Mouse (Mus musculus): ENCODE data around the gene Insig1. TPM values are rescaled to one million over a fixed set of nuclear protein-coding genes. Genes with fewer than 3 reads are reported as not detected.

The Insig1 gene
- polyA plus RNA-seq, 1 experiment from 2014 or later = 44.3 TPM

GRCm38 (mm10) chr5:28095671-28096070 is 24.5 kb downstream of the Insig1 start:
- no peak for TF ChIP-seq CTCF (IDR thresholded peaks at IDR 0.05; ENCODE audit: low read depth)
- DNase-seq (ENCODE audit: low spot score) (no peak), ATAC-seq (replicated peaks; ENCODE audit: low FRiP score, low read depth) (no peak)
- Histone ChIP-seq H3K36me3 (ENCODE audit: insufficient read depth, low read length) (no peaks in the 10 kb centered on the region), H3K4me3 (replicated peaks; ENCODE audit: low read depth, low read length) (no peak overlapping the region), H3K4me2 (ENCODE audit: low read length) (no peak overlapping the region), H3K27me3 (ENCODE audit: insufficient read depth, low read length) (no peaks in the 10 kb centered on the region), H3K9ac (ENCODE audit: low read depth, low read length) (no peak overlapping the region), H3K4me1 (replicated peaks; ENCODE audit: insufficient read depth, low read length) (no peaks in the 10 kb centered on the region), H3K9me3 (replicated peaks; ENCODE audit: low read length) (no peaks in the 10 kb centered on the region), H3K27ac (no peak overlapping the region)
- 47% methylated on average over 2 of the region's 2 CpGs for WGBS

GRCm38 (mm10) chr5:28106966-28107365 is 35.8 kb downstream of the Insig1 start:
- no peaks in the 10 kb centered on the region for H3K9me3 ChIP-seq (replicated peaks; ENCODE audit: low read length)
- ATAC-seq (replicated peaks; ENCODE audit: low FRiP score, low read depth) = no peak
- H3K27ac ChIP-seq = no peak overlapping the region
- H3K36me3 ChIP-seq (ENCODE audit: insufficient read depth, low read length) = no peaks in the 10 kb centered on the region
- H3K4me1 ChIP-seq (replicated peaks; ENCODE audit: insufficient read depth, low read length) = no peaks in the 10 kb centered on the region
- H3K4me3 ChIP-seq (replicated peaks; ENCODE audit: low read depth, low read length) = no peak overlapping the region
- TF ChIP-seq CTCF (IDR thresholded peaks at IDR 0.05; ENCODE audit: low read depth) = no peak
- no peak overlapping the region for H3K9ac ChIP-seq (ENCODE audit: low read depth, low read length)
- 71% methylated on average over 4 of the region's 4 CpGs for WGBS
- no peak overlapping the region for H3K4me2 ChIP-seq (ENCODE audit: low read length)
- no peak for DNase-seq (ENCODE audit: low spot score)
- H3K27me3 ChIP-seq (ENCODE audit: insufficient read depth, low read length) = no peaks in the 10 kb centered on the region

- WGBS = 83% methylated on average over 6 of the region's 6 CpGs
- TF ChIP-seq CTCF (IDR thresholded peaks at IDR 0.05; ENCODE audit: low read depth) = no peak
- Histone ChIP-seq H3K9me3 (replicated peaks; ENCODE audit: low read length) (no peaks in the 10 kb centered on the region), H3K4me1 (replicated peaks; ENCODE audit: insufficient read depth, low read length) (no peaks in the 10 kb centered on the region), H3K27me3 (ENCODE audit: insufficient read depth, low read length) (no peaks in the 10 kb centered on the region), H3K4me3 (replicated peaks; ENCODE audit: low read depth, low read length) (no peak overlapping the region), H3K27ac (no peak overlapping the region), H3K9ac (ENCODE audit: low read depth, low read length) (no peak overlapping the region), H3K36me3 (ENCODE audit: insufficient read depth, low read length) (no peaks in the 10 kb centered on the region), H3K4me2 (ENCODE audit: low read length) (no peak overlapping the region)
- DNase-seq (ENCODE audit: low spot score) (no peak), ATAC-seq (replicated peaks; ENCODE audit: low FRiP score, low read depth) (no peak)
Observed at GRCm38 (mm10) chr5:28107974-28108373, 36.8 kb downstream of the Insig1 start.

- H3K9me3 ChIP-seq (replicated peaks; ENCODE audit: low read length) = no peaks in the 10 kb centered on the region
- H3K4me3 ChIP-seq (replicated peaks; ENCODE audit: low read depth, low read length) = no peak overlapping the region
- H3K36me3 ChIP-seq (ENCODE audit: insufficient read depth, low read length) = no peaks in the 10 kb centered on the region
- DNase-seq (ENCODE audit: low spot score) (no peak), ATAC-seq (replicated peaks; ENCODE audit: low FRiP score, low read depth) (no peak)
- no peak overlapping the region for H3K27ac ChIP-seq
- H3K27me3 ChIP-seq (ENCODE audit: insufficient read depth, low read length) = no peaks in the 10 kb centered on the region
- H3K9ac ChIP-seq (ENCODE audit: low read depth, low read length) = no peak overlapping the region
- no peaks in the 10 kb centered on the region for H3K4me1 ChIP-seq (replicated peaks; ENCODE audit: insufficient read depth, low read length)
- 31% methylated on average over 2 of the region's 2 CpGs for WGBS
- no peak for TF ChIP-seq CTCF (IDR thresholded peaks at IDR 0.05; ENCODE audit: low read depth)
- H3K4me2 ChIP-seq (ENCODE audit: low read length) = no peak overlapping the region
Observed at GRCm38 (mm10) chr5:28110881-28111280, 39.7 kb downstream of the Insig1 start.

- Histone ChIP-seq H3K4me3 (replicated peaks; ENCODE audit: low read depth, low read length) (no peak overlapping the region), H3K4me1 (replicated peaks; ENCODE audit: insufficient read depth, low read length) (no peaks in the 10 kb centered on the region), H3K9me3 (replicated peaks; ENCODE audit: low read length) (no peaks in the 10 kb centered on the region), H3K27me3 (ENCODE audit: insufficient read depth, low read length) (peaks cover 40% of the 10 kb centered on the region), H3K27ac (no peak overlapping the region), H3K36me3 (ENCODE audit: insufficient read depth, low read length) (no peaks in the 10 kb centered on the region), H3K4me2 (ENCODE audit: low read length) (peak overlapping the region; percentile 54; the same call in 1 of the 2 replicates), H3K9ac (ENCODE audit: low read depth, low read length) (no peak overlapping the region)
- no peak for DNase-seq (ENCODE audit: low spot score)
- no peak for ATAC-seq (replicated peaks; ENCODE audit: low FRiP score, low read depth)
- WGBS = 10% methylated on average over 13 of the region's 13 CpGs
- TF ChIP-seq CTCF (IDR thresholded peaks at IDR 0.05; ENCODE audit: low read depth) = no peak
Observed at GRCm38 (mm10) chr5:28117251-28117880, 46.2 kb downstream of the Insig1 start.

- DNase-seq (ENCODE audit: low spot score) = peak; percentile 67
- Histone ChIP-seq H3K4me2 (ENCODE audit: low read length) (peak overlapping the region; percentile 54), H3K27me3 (ENCODE audit: insufficient read depth, low read length) (peaks cover 41% of the 10 kb centered on the region), H3K27ac (no peak overlapping the region), H3K4me1 (replicated peaks; ENCODE audit: insufficient read depth, low read length) (no peaks in the 10 kb centered on the region), H3K9me3 (replicated peaks; ENCODE audit: low read length) (no peaks in the 10 kb centered on the region), H3K36me3 (ENCODE audit: insufficient read depth, low read length) (no peaks in the 10 kb centered on the region), H3K4me3 (replicated peaks; ENCODE audit: low read depth, low read length) (peak overlapping the region; percentile 27), H3K9ac (ENCODE audit: low read depth, low read length) (no peak overlapping the region)
- 1% methylated on average over 30 of the region's 30 CpGs for WGBS
- TF ChIP-seq CTCF (IDR thresholded peaks at IDR 0.05; ENCODE audit: low read depth) = no peak
- no peak for ATAC-seq (replicated peaks; ENCODE audit: low FRiP score, low read depth)
Observed at GRCm38 (mm10) chr5:28117882-28118530, 46.8 kb downstream of the Insig1 start.

All from kidney, postnatal 0 days (tissue).